Mouse (Mus musculus) MEL (cell line): ENCODE data around the gene Insrr. TPM values are rescaled to one million over a fixed set of nuclear protein-coding genes. Genes with fewer than 3 reads are reported as not detected.

ENCODE experiments used
- DNase-seq: peaks from one replicate; pipeline ENCODE4 v3.0.0; 2011; ENCODE audit warnings: low read depth, low spot score
- H3K27ac ChIP-seq: 2 replicates; pipeline ENCODE4 v1.5.1; 2012; ENCODE audit warnings: low read depth, mild to moderate bottlenecking, control low read depth, low read length, moderate library complexity; ENCODE audit not compliant: control insufficient read depth
- H3K27me3 ChIP-seq, 2 experiments: fragments of 150-350 bp in 1 of 2; sonication (generic) in 1 of 2; 2 replicates each; pipeline ENCODE4 v1.6.1; 2012; ENCODE audit warnings: low read length in 2 of 2, mild to moderate bottlenecking in 2 of 2, improper control_type of control experiment in 1 of 2, moderate library complexity in 1 of 2; ENCODE audit not compliant: insufficient read depth in 2 of 2, control insufficient read depth in 1 of 2
- H3K36me3 ChIP-seq, 2 experiments: 2 replicates each; pipeline ENCODE4 v1.6.1; 2012 to 2014; ENCODE audit warnings: low read length in 2 of 2, improper control_type of control experiment in 1 of 2, inconsistent platforms in 1 of 2, mild to moderate bottlenecking in 1 of 2; ENCODE audit not compliant: insufficient read depth in 2 of 2, control insufficient read depth in 1 of 2
- H3K4me1 ChIP-seq, 2 experiments: fragments of 150-350 bp in 1 of 2; sonication (generic) in 1 of 2; 2 replicates each; pipeline ENCODE4 v1.6.1; 2012; ENCODE audit warnings: low read length in 2 of 2, improper control_type of control experiment in 1 of 2, mild to moderate bottlenecking in 1 of 2; ENCODE audit not compliant: insufficient read depth in 2 of 2, control insufficient read depth in 1 of 2
- H3K4me3 ChIP-seq, 2 experiments: fragments of 150-350 bp in 1 of 2; sonication (generic) in 1 of 2; 2 replicates each; pipeline ENCODE4 v1.5.1; 2012; ENCODE audit warnings: low read depth in 2 of 2, low read length in 2 of 2, mild to moderate bottlenecking in 2 of 2, moderate library complexity in 2 of 2, control low read depth in 1 of 2, improper control_type of control experiment in 1 of 2; ENCODE audit not compliant: control insufficient read depth in 1 of 2, insufficient read depth in 1 of 2
- H3K79me2 ChIP-seq: 2 replicates; pipeline ENCODE4 v1.6.1; 2012; ENCODE audit warnings: mild to moderate bottlenecking, low read length, moderate library complexity; ENCODE audit not compliant: control insufficient read depth, poor library complexity, insufficient read depth
- H3K9ac ChIP-seq: 2 replicates; pipeline ENCODE4 v1.6.1; 2012; ENCODE audit warnings: low read depth, mild to moderate bottlenecking, control low read depth, low read length, moderate library complexity; ENCODE audit not compliant: control insufficient read depth, poor library complexity, severe bottlenecking
- H3K9me3 ChIP-seq: fragments of 150-350 bp; sonication (generic); replicated peaks from 2 replicates; pipeline ENCODE4 v1.6.1; 2012; ENCODE audit warnings: mild to moderate bottlenecking, low read length, improper control_type of control experiment, moderate library complexity; ENCODE audit not compliant: insufficient read depth
- CHD1 ChIP-seq: IDR thresholded peaks from 2 replicates; pipeline ENCODE4 v1.6.1; 2012; ENCODE audit warnings: low read depth, mild to moderate bottlenecking, inconsistent platforms, low read length, improper control_type of control experiment
- CHD2 ChIP-seq: IDR thresholded peaks from 2 replicates; pipeline ENCODE4 v1.6.1; 2011; ENCODE audit warnings: low read length, improper control_type of control experiment
- ETS1 ChIP-seq: IDR thresholded peaks from 2 replicates; pipeline ENCODE4 v1.6.1; 2012; ENCODE audit warnings: low read depth, mild to moderate bottlenecking, inconsistent platforms, low read length, improper control_type of control experiment, moderate library complexity
- JUND ChIP-seq: IDR thresholded peaks from 2 replicates; pipeline ENCODE4 v1.6.1; 2011; ENCODE audit warnings: low read depth, mild to moderate bottlenecking, improper control_type of control experiment, low read length
- MYB ChIP-seq: IDR thresholded peaks from 2 replicates; pipeline ENCODE4 v1.6.1; 2011; ENCODE audit warnings: mild to moderate bottlenecking, low read depth, low read length, improper control_type of control experiment
- MYC ChIP-seq: IDR thresholded peaks from 2 replicates; pipeline ENCODE4 v1.6.1; 2011; ENCODE audit warnings: low read depth, mild to moderate bottlenecking, low read length, improper control_type of control experiment, moderate library complexity
- NELFE ChIP-seq: IDR thresholded peaks from 2 replicates; pipeline ENCODE4 v1.6.1; 2011; ENCODE audit warnings: low read depth, low read length, improper control_type of control experiment
- POLR2AphosphoS2 ChIP-seq: IDR thresholded peaks from 2 replicates; pipeline ENCODE4 v1.6.1; 2011; ENCODE audit warnings: low read length, improper control_type of control experiment
- RAD21 ChIP-seq: IDR thresholded peaks from 2 replicates; pipeline ENCODE4 v1.6.1; 2011; ENCODE audit warnings: mild to moderate bottlenecking, low read depth, low read length, improper control_type of control experiment
- RCOR1 ChIP-seq: IDR thresholded peaks from 2 replicates; pipeline ENCODE4 v1.6.1; 2012; ENCODE audit warnings: low read depth, mild to moderate bottlenecking, inconsistent platforms, low read length, improper control_type of control experiment
- SMC3 ChIP-seq: IDR thresholded peaks from 2 replicates; pipeline ENCODE4 v1.6.1; 2011; ENCODE audit warnings: low read depth, low read length, improper control_type of control experiment
- TAL1 ChIP-seq: IDR thresholded peaks from 2 replicates; pipeline ENCODE4 v1.6.1; 2012; ENCODE audit warnings: mild to moderate bottlenecking, inconsistent platforms, low read length, moderate library complexity, mixed read lengths
- USF2 ChIP-seq, 2 experiments: IDR thresholded peaks; 2 replicates each; pipeline ENCODE4 v1.6.1; 2011 to 2012; ENCODE audit warnings: improper control_type of control experiment in 2 of 2, low read length in 2 of 2, borderline replicate concordance in 1 of 2, inconsistent platforms in 1 of 2, low read depth in 1 of 2, mild to moderate bottlenecking in 1 of 2; ENCODE audit not compliant: insufficient read depth in 1 of 2
- ZMIZ1 ChIP-seq: IDR thresholded peaks from 2 replicates; pipeline ENCODE4 v1.6.1; 2012; ENCODE audit warnings: low read depth, mild to moderate bottlenecking, inconsistent platforms, low read length, improper control_type of control experiment, moderate library complexity
- ZNF384 ChIP-seq: IDR thresholded peaks from 2 replicates; pipeline ENCODE4 v1.6.1; 2012; ENCODE audit warnings: low read depth, mild to moderate bottlenecking, inconsistent platforms, low read length, improper control_type of control experiment
- polyA plus RNA-seq, 2 experiments: library from polyadenylated mRNA; stranded (reverse) in 1 of 2; unstranded in 1 of 2; fragments of >175 nt in 1 of 2; fragments of >200 nt in 1 of 2; gene quantifications; 2 replicates each; pipeline versions ENCODE4 v1.2.1 to v1.2.4; 2012; ENCODE audit warnings: low replicate concordance in 2 of 2, low read depth in 1 of 2; ENCODE audit not compliant: insufficient read length in 2 of 2, insufficient read depth in 1 of 2, missing spikeins in 1 of 2
- total RNA-seq: library from RNA; depleted of rRNA; stranded (reverse); fragments of 300-350 nt; gene quantifications from 2 replicates; pipeline ENCODE4 v1.2.3, GENCODE M21; 2012

Gene Insrr
- total and polyA plus RNA-seq, 3 experiments: 0.77 to 3.7 TPM; not detected in 1

DNA sequence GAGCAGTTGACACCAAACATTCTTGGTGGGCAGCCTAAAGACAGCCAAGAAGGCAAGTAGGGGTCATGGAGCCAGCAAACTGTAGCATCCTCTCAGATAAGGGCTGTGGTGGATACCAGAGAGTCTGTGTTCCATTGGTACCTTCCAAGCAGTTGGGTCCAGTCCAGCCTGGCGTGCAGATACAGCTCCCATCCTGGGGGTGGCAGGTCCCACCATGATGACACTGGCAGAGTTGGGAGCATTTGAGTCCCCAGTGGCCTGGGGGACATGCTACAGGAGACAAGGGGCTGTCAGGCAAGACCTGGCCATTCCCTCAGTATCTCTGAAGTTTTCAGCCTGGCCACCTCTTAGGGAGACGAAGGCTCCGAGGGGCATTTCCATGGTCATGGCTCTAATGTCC is 44.2 kb upstream of the Insrr start:
- H3K79me2 ChIP-seq: no peaks in the 10 kb centered on the region
- H3K4me3 ChIP-seq: no peak overlapping the region
- no peak for TF ChIP-seq MYC
- TF ChIP-seq, all 39 proteins: peak for 0
- Histone ChIP-seq H3K36me3 (no peaks in the 10 kb centered on the region), H3K27me3 (no peaks in the 10 kb centered on the region; a peak in 1 of 4 replicates), H3K9me3 (no peaks in the 10 kb centered on the region), H3K9ac (no peak overlapping the region), H3K27ac (no peak overlapping the region), H3K4me1 (no peaks in the 10 kb centered on the region)
- DNase-seq: no peak

DNA sequence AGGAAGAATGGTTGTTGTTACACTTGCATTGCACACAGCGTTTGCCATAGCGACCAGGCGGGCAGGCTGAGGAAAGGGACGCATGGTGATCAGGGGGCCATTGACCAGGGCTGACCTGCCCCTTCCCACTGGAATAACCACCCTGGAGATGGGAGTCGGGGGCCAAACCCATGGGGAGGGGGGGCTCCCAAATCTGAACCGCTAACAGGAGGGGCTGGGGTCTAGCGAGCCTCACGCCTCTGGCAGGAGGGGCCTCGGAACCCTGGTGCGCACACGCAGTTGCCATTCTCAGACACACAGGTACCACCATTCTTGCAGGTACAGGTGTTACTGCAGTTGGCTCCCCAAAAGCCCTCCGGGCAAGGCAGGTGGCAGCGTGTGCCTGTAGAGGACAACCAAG is 42.9 kb upstream of the Insrr start:
- Histone ChIP-seq H3K4me3 (no peak overlapping the region), H3K9ac (no peak overlapping the region), H3K27ac (no peak overlapping the region), H3K27me3 (no peaks in the 10 kb centered on the region; a peak in 1 of 4 replicates), H3K79me2 (no peaks in the 10 kb centered on the region), H3K36me3 (no peaks in the 10 kb centered on the region), H3K4me1 (peaks cover 0 to 2% of the 10 kb centered on the region in 2 experiments; a peak in 1 of 4 replicates), H3K9me3 (no peaks in the 10 kb centered on the region)
- no peak for DNase-seq
- TF ChIP-seq MYB (no peak), ZNF384 (no peak), USF2 (IDR thresholded peaks at IDR 0.05; ENCODE audit: borderline replicate concordance in 1 of 2, insufficient read depth in 1 of 2, low read depth in 1 of 2, low read length in 2 of 2) (no peak), POLR2AphosphoS2 (no peak), RCOR1 (no peak), SMC3 (no peak), NELFE (no peak), ZMIZ1 (no peak), TAL1 (no peak)

DNA sequence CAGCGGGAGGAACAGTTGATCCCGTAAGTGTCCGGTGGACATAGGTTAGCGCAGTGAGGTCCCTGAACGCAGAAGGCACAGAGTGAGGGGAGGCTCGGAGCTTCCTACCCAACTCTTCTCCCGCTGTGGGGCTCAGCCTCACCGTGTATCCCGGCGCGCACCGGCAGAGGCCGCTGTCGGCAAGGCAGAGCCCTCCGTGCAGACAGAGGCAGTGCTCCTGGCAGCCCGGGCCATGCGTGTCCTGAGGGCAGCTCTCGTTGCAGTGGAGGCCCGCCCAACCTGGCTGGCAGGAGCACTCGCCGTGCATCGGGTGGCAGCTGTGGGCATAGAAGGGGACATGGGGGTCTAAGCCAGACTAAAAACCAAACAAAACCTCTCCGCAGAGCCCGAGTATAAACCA is 40.8 kb upstream of the Insrr start:
- Histone ChIP-seq H3K36me3 (no peaks in the 10 kb centered on the region), H3K9ac (no peak overlapping the region), H3K4me3 (no peak overlapping the region), H3K27me3 (no peaks in the 10 kb centered on the region; a peak in 1 of 4 replicates), H3K79me2 (no peaks in the 10 kb centered on the region), H3K27ac (no peak overlapping the region), H3K4me1 (peaks cover 0 to 3% of the 10 kb centered on the region in 2 experiments; a peak in 1 of 4 replicates), H3K9me3 (no peaks in the 10 kb centered on the region)
- no peak for DNase-seq
- TF ChIP-seq CHD2: no peak
- TF ChIP-seq ETS1: no peak
- TF ChIP-seq MYC: no peak
- TF ChIP-seq CHD1: no peak
- no peak for TF ChIP-seq JUND
- no peak for TF ChIP-seq RAD21
